Mouse (Mus musculus) left cerebral cortex, adult 18-20 months (tissue): ENCODE data around the gene Mapk1ip1. TPM values are rescaled to one million over a fixed set of nuclear protein-coding genes. Genes with fewer than 3 reads are reported as not detected.
A peak's percentile ranks its signal among the peaks of the same experiment; 100 is the strongest.

Experiments used
- DNase-seq, 2 experiments: peaks; one replicate each; pipeline ENCODE4 v3.0.0; 2021 to 2022; ENCODE audit warnings: low spot score in 2 of 2, mixed read lengths in 1 of 2
- long read RNA-seq, 2 experiments: library from polyadenylated mRNA; stranded (forward); transcript quantifications; one replicate each; pipeline ENCODE4 v2.0.0; 2021
- total RNA-seq, 2 experiments: library from RNA; stranded (reverse); gene quantifications; 2 replicates each; pipeline ENCODE4 v1.2.3; 2021

Mapk1ip1 gene
- 10 to 100 TPM; 38.9 to 41.1 TPM for total RNA-seq
- long read RNA-seq, experiment 1, transcript Mapk1ip1-201 (2 exons, 1,502 nt): major isoform, 26 of 36 reads
- long read RNA-seq, experiment 1, partial matches to known transcripts: 0 of 36 reads
- long read RNA-seq, experiment 1, other reads (novel, unspliced or antisense): 7 of 36 reads
- long read RNA-seq, experiment 2, transcript Mapk1ip1-202 (2 exons, 1,350 nt): minor isoform, 6 of 37 reads
- long read RNA-seq, experiment 2, transcript Mapk1ip1-201 (2 exons, 1,502 nt): major isoform, 26 of 37 reads
- long read RNA-seq, experiment 2, partial matches to known transcripts: 5 of 37 reads
- long read RNA-seq, experiment 2, other reads (novel, unspliced or antisense): 0 of 37 reads

DNA sequence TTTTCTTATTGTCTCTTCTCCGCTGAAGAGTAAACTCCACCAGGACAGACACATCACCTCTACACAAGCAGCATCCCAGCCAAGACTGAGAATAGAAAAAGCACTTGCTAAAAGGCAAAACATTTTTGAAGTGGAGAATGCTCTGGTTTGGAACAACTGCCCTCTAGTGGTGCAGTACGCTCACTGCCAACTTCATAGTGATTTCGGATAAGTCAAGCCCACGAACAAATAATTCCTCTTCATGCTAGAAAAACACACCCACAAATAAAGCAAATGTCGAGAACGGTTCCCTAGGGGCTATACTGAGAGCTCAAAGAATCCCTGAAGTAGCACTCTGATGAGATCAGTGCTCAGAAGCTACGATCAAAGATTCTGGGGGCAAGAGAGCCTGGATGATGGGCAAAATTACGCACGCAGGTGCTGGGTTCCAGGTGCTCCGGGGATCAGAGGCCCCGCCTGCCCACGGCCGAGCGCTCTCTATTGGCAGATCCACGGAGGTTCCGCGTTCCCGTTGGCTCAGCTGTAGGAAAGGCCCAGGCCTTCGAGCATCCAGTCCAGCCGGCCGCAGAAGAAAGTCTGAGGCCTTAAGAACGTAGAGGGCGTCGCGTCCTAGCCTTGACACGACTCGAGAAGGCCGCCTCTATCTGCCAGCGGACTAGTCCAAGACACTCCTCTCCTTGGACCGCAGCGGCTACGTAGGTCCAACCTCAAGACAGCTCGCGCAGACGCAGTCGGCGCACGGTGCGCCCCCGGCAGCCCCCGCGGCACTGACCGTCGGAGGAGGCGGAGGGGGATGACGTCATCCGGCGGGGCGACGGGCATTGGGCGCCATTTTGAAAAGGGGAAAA, at the start of gene Mapk1ip1, which contains the start of gene Ppp2r2d:
Gene Mapk1ip1, minus strand, starts transcription at position 730 of the 848 bp plus-strand sequence.
Gene Ppp2r2d, plus strand, starts transcription at position 536 of the 848 bp plus-strand sequence.
- DNase-seq: peak; percentile 96 to 97

DNA sequence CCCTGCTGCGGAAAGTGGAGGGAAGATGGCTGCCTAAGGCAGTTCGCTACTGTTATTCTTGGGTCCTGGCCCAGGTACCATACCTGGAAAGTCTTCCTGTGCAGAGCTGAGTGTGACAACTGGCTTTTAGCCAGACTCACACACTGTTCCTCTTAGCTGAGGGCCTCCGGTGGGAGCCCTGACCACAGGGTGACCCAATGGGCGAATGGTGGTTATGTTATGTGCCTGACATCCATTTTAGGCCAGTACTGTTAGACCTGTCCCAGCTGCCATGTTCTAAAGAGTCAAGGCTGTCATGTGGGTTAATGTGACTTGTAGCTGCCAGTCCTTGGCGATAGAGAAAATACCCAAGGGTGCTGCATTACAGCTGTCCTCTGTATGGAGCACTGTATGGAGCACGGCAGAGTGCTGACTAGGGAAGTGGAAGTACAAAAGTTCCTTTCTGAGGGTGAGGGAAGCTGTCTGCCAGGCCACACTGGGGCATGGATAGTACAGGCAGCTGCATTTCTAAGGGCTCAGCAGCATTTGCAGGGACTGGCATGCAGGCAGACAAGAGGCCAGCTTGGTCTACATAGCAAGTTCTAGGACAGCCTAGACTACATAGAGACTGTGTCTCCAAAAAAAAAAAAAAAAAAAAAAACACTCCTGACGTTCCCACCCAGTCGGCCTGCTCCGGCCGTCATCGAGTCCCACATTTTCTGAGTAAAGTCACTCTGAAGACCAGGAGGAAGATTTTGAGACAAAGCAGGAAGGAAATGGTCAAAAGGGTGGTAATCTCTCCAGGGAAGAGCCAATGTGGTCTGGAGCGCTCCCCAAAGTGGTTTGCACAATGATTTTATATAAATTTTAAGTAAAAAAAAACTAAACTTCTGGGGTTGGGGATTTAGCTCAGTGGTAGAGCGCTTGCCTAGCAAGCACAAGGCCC, 39.6 kb upstream of the Mapk1ip1 start:
- DNase-seq: no peak

DNA sequence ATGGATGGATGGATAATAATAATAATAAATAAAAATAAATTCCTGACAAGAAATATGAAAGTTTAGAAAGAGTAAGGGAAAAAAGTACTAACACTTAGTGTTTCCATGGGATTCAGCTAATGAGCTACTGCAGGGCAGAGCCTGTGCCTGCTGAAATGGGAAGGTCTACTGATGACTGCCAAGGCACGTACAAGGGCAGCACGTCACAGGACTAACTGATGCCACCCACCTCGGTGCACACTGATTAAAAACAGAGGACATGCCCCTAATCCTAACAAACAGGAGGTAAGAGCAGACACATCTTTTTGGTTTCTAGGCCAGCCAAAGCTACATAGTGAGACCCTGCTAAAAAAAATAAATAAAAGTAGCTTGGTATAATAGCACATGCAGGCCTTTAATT, 37.7 kb upstream of the Mapk1ip1 start:
- DNase-seq: no peak

GRCm38 (mm10) chr7:138875031-138875430, 29.0 kb upstream of the Mapk1ip1 start:
- no peak for DNase-seq

GRCm38 (mm10) chr7:138872956-138873355, 26.9 kb upstream of the Mapk1ip1 start:
- DNase-seq: no peak

GRCm38 (mm10) chr7:138868316-138868715, 22.2 kb upstream of the Mapk1ip1 start:
- DNase-seq: no peak

- no peak for DNase-seq
These were observed 21.2 kb upstream of the Mapk1ip1 start for GRCm38 (mm10) chr7:138867286-138867685.

- DNase-seq: no peak
These were observed 18.7 kb upstream of the Mapk1ip1 start for GRCm38 (mm10) chr7:138864776-138865175.

GRCm38 (mm10) chr7:138863950-138864572, 18.0 kb upstream of the Mapk1ip1 start:
- no peak for DNase-seq

GRCm38 (mm10) chr7:138856670-138857069, 10.6 kb upstream of the Mapk1ip1 start:
- DNase-seq: no peak

DNA sequence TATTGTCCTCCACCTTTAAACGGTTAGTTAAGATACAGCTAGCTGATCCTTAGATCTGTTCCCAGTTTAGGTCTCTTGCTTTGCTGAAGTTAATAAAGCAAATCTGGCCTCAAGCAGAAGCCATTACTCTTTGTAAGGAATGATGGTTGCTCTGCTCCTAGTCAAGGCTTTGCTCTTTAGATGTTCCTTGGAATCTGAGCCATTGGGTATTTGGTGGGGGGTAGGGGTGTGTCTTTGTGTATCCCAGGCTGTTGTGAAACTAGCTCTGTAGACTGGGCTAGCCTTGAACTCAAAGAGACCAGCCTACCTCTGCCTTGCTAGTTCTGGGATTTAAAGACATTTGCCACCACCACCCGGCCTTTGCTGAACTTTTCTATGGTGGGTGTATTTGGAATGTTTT, 8.1 kb upstream of the Mapk1ip1 start:
- no peak for DNase-seq

DNA sequence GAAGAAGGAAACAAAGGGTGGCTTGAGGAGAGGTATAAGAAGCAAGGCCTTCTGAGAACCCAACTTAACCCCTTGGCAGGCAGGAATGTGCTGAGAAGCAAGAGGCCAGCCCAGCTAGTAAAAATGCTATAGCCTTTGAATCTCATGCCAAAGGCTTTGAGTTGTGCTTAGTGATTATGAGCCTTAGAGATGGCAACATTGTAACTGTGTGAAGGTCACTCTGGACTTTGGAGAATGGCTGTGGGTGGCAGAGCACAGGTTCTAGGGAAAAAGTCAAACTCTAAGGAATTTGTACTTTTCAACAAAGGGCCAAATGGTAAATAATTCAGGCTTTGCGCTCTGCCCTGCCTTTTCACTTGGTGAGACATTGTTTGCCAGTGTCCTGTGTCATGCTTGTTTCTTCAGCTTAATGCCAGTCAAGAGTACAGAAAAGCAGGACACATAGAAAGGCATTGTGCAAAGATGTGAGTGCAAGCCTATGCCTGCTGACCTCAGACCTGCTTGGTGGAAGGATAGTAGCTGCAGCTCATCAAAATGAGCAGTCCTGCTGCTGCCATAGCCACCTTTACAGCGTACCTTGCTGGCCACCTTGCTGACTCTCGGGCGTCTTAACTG, 7.5 kb upstream of the Mapk1ip1 start:
- no peak for DNase-seq

DNA sequence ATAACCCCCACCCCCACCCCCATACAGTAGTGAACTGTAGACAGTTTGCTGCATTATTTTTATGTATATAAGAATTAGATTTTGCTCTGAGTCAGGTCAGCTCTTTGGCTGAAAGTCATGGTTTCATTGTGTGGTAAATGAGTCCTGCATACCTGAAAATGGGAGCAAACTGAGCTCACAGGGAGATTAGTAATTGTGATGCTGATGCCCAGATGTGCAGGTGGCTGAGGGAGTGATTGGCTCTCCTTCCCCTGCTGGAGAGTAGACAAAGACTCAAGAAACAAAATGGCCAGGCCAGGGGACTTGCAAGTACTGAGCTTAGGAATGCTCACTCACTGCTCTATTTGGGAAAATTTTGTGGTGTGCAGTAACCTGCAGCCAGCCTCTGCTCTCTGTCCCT, 4.0 kb upstream of the Mapk1ip1 start:
- no peak for DNase-seq

DNA sequence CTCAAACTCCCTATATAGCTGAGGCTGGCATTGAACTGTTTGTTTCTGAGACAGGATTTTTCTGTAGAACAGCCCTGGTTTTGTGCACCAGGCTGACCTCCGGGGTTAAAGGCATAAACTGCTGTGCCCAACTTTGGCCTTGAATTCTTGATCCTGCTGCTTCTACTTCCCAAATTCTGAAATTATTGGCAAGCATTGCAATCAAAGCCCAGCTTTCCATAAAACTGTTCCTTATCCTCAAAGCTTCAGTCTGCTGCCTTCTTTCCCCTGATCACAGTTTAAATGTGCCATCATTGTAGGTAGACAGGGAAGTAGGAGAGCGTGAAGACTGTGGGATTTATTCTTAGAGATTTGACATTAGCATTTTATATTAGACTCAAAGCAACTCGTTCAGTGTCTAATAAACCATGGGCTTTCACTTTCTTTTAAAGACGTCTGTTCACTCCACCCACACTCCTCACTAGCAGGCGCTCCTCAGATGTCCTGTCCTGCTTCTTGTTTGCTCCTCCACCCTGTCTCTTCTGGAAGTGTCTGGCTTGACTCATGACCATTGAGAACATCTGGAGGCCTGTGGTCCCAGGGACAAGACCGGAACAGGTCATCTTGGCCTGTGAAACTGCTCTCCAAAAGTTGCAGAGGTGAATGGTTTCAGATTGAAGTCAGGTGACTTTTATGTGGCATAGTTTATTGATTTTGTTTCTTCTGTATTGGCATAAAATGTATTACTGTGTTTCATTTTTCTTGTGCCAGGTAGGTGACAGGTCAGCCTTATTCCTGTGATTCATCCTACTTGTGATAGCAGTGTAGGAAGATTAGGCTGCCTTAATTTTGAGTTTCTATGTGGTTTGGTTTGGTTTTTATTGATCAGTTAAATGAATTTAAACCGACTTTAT, 2.2 kb upstream of the Mapk1ip1 start:
- DNase-seq: no peak

- DNase-seq: no peak
These were observed 1.4 kb upstream of the Mapk1ip1 start for GRCm38 (mm10) chr7:138847316-138848027.

DNA sequence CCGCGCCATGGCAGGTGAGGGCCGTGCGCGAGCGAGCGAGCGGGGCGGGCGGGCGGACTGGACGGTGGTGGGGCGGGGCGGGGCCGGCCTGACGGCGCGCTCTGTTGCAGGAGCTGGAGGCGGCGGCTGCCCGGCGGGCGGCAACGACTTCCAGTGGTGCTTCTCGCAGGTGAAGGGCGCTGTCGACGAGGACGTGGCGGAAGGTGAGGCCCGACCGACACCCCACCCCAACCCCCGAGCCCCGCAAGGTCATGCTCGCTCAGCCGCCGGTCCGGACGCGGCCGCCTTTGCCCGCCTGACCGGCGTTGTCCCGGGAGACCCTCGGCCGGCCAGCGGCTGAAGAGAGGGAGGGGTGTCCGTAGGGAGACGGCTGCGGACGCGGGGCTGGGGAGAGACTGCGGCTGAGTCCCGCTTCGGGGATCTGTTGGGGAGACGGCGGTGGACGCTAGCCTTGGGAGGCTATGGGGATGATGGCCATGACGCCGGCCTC, 474 bp upstream of the Mapk1ip1 start:
- no peak for DNase-seq

- DNase-seq: no peak
These were observed 962 bp downstream of the Mapk1ip1 start for GRCm38 (mm10) chr7:138845111-138845510.

DNA sequence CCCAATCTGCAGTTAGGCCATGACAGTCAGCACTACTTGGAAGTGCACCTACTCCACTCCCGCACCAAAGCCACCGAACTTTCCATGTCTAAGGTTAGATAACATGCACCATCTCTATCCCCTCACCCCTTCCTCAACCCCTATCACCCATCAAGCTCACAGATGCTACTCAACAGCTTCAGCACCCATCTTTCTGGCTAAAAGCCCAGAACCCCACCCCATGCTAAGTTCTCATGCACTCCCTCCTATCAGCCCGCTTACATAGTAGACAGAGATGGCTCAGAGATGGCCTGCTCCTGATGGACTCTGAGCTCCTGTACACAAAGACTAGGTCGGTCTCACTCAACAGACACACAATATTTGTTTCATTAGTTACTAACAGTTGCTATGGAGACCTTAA, 2.7 kb downstream of the Mapk1ip1 start:
- no peak for DNase-seq
